Mouse (Mus musculus) thymus, adult 2 months (tissue): ENCODE measurements around the gene Hps6. TPM values are rescaled to one million over a fixed set of nuclear protein-coding genes. Genes with fewer than 3 reads are reported as not detected.

Experiments used
- DNase-seq: peaks from one replicate; pipeline ENCODE4 v3.0.0; 2021
- H3K27ac ChIP-seq: fragments of 200-500 bp; 2 replicates; pipeline ENCODE4 v1.5.1; 2012; ENCODE audit warnings: low read length, control low read depth; ENCODE audit not compliant: control insufficient read depth, insufficient read depth
- H3K27me3 ChIP-seq: fragments of 200-500 bp; 2 replicates; pipeline ENCODE4 v1.6.1; 2012; ENCODE audit warnings: mild to moderate bottlenecking, low read length, moderate library complexity, mixed read lengths; ENCODE audit not compliant: control insufficient read depth, insufficient read depth
- H3K36me3 ChIP-seq: fragments of 200-500 bp; 2 replicates; pipeline ENCODE4 v1.6.1; 2012; ENCODE audit warnings: mild to moderate bottlenecking, low read length, moderate library complexity; ENCODE audit not compliant: control insufficient read depth, insufficient read depth
- H3K4me1 ChIP-seq: fragments of 200-500 bp; replicated peaks from 2 replicates; pipeline ENCODE4 v1.6.1; 2012; ENCODE audit warnings: low read length; ENCODE audit not compliant: control insufficient read depth, insufficient read depth
- H3K4me3 ChIP-seq: fragments of 200-500 bp; 2 replicates; pipeline ENCODE4 v1.5.1; 2012; ENCODE audit warnings: mild to moderate bottlenecking, low read length, control low read depth, moderate library complexity; ENCODE audit not compliant: control insufficient read depth, insufficient read depth
- CTCF ChIP-seq: fragments of 200-500 bp; IDR thresholded peaks from 2 replicates; pipeline ENCODE4 v1.5.1; 2012; ENCODE audit warnings: mild to moderate bottlenecking, control low read depth, low read length, moderate library complexity, borderline replicate concordance; ENCODE audit not compliant: control insufficient read depth, poor library complexity, insufficient read depth; ENCODE audit errors: extremely low read depth
- POLR2A ChIP-seq: fragments of 200-500 bp; IDR thresholded peaks from 2 replicates; pipeline ENCODE4 v1.6.1; 2012; ENCODE audit warnings: mild to moderate bottlenecking, low read length, control low read depth, moderate library complexity; ENCODE audit not compliant: control insufficient read depth, poor library complexity, insufficient read depth; ENCODE audit errors: extremely low read depth
- WGBS: fragments of 180-500 bp; shearing (Covaris S2); methylation state at CpG from one replicate; pipeline ENCODE4 v1.1.7; 2018; 5-methylcytosine and 5-hydroxymethylcytosine counted together
- polyA plus RNA-seq: library from polyadenylated mRNA; depleted of rRNA; stranded (reverse); fragments of >200 nt; gene quantifications from 2 replicates; pipeline ENCODE4 v1.2.3, GENCODE M21; 2012

The Hps6 gene
- polyA plus RNA-seq, 1 experiment = 9.4 TPM

DNA sequence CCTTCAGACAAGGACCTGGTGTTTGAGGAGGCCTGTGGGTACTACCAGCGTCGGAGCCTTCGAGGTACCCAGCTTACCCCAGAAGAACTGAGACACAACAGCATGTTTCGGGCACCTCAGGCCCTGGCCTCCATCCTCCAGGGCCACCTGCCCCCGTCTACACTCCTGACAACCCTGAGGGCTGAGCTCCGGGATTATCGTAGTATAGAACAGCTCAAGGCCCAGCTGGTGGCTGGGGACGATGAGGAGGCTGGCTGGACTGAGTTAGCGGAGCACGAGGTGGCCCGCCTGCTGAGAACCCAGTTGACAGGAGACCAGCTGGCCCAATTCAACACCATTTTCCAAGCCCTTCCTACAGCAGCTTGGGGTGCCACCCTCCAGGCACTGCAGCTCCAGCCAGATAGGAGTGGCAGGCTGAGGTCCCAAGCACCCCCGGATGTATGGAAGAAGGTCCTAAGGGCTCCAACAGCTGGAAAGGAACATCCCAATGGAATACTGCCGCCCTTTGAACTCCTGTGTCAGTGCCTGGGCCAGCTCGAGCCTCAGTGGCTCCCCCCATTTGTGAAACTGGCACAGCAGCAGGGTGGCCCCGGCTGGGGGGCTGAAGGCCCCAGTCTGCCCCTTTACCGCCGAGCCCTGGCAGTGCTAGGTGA lies 1.6 kb downstream of the Hps6 start:
- H3K27me3 ChIP-seq = no peaks in the 10 kb centered on the region
- peaks cover 18% of the 10 kb centered on the region for H3K4me1 ChIP-seq
- WGBS = 98% methylated on average over 17 of the region's 17 CpGs
- TF ChIP-seq CTCF (no peak), POLR2A (no peak)
- H3K36me3 ChIP-seq = no peaks in the 10 kb centered on the region
- no peak overlapping the region for H3K27ac ChIP-seq
- no peak for DNase-seq
- no peak overlapping the region for H3K4me3 ChIP-seq

DNA sequence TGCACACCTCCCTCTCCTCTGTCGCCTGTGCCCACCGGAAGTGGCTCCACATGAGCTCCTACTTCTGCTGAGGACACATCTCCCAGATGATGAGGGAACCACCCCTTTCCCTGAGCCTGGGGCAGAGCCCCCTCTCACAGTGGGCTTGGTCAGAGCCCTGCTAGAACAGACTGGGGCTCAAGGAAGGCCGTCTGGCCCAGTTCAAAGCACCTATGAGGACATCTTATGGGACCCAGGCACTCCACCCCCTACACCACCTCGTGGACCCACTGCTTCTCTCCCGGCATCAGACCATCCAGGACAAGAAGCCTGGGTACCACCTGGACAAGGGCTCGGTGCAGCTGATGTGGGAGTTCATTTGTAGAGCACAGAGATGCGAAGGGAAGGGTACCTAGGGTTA lies 2.4 kb downstream of the Hps6 start:
- H3K36me3 ChIP-seq = no peaks in the 10 kb centered on the region
- H3K4me1 ChIP-seq = peaks cover 18% of the 10 kb centered on the region
- WGBS = 94% methylated on average over 7 of the region's 7 CpGs
- no peak overlapping the region for H3K4me3 ChIP-seq
- H3K27me3 ChIP-seq = no peaks in the 10 kb centered on the region
- no peak overlapping the region for H3K27ac ChIP-seq
- DNase-seq = no peak
- no peak for TF ChIP-seq POLR2A
- TF ChIP-seq CTCF = no peak

DNA sequence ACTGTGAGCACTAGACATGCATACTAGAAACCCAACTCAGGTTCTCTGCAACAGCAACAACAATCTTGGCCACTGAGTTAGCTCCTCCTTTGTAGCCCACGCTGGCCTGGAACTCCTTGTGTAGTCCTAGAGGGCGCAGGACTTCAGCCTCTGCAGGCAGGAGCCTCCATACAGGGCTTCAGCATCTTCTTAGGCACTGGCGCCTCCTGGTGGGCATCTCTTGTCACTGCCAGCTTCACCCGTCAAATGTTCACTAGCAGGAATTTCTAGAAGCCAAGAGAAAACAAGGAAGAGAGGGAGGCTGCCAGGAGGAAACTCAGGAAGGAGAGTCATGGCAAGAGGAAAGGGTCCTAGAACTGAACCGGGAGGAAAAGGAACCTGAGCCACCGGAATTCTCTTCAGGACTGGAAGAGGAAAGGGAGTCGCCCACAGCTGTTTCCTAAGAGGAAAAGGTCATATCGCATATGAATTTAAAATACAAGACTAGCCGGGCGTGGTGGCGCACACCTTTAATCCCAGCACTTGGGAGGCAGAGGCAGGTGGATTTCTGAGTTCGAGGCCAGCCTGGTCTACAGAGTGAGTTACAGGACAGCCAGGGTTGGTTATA lies 11.4 kb downstream of the Hps6 start:
- no peak for TF ChIP-seq POLR2A
- peak; percentile 86 for TF ChIP-seq CTCF
- peak; percentile 82 for DNase-seq
- 8% methylated on average over 12 of the region's 12 CpGs for WGBS
- Histone ChIP-seq H3K4me1 (no peaks in the 10 kb centered on the region), H3K36me3 (no peaks in the 10 kb centered on the region), H3K27ac (no peak overlapping the region), H3K27me3 (no peaks in the 10 kb centered on the region), H3K4me3 (no peak overlapping the region)

DNA sequence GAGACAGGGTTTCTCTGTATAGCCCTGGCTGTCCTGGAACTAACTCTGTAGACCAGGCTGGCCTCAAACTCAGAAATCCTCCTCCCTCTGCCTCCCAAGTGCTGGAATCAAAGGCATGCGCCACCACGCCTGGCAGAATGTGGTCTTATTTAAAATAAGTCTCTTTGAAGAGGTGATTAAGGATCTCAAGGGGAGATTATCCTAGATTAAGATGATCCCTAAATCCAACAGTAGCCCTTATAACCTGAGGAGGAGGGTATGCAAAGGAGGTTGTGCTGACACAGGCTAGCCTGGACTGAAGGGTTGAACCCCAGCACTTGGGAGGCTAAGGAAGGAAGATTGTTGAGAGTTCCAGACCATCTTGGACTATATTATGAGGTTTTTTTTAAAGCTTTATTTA lies 12.7 kb downstream of the Hps6 start:
- 90% methylated on average over 2 of the region's 2 CpGs for WGBS
- no peak overlapping the region for H3K27ac ChIP-seq
- TF ChIP-seq POLR2A (no peak), CTCF (no peak)
- no peak for DNase-seq
- no peak overlapping the region for H3K4me3 ChIP-seq
- H3K27me3 ChIP-seq = no peaks in the 10 kb centered on the region
- H3K36me3 ChIP-seq = no peaks in the 10 kb centered on the region
- H3K4me1 ChIP-seq = no peaks in the 10 kb centered on the region

DNA sequence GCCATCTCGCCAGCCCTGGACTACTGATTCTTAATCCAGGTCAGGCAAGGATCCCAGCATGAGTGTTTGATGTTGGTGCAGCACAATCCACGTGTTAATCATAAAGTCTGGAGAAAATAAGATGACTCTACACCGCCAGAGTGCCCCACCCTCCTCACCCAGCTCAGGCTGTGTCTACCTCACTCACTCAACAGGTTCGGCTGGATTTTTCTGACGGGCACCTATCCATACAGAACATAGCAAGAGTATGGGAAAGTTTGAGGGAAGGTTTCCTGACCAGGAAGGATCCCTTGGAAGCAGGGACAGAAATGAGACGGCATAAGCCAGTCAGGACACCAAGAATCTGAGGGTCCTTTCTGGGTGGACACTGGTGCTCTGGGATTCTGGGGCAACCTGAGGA lies 21.7 kb downstream of the Hps6 start:
- Histone ChIP-seq H3K27ac (no peak overlapping the region), H3K4me3 (no peak overlapping the region), H3K4me1 (no peaks in the 10 kb centered on the region), H3K36me3 (no peaks in the 10 kb centered on the region), H3K27me3 (no peaks in the 10 kb centered on the region)
- no peak for DNase-seq
- 91% methylated on average over 6 of the region's 6 CpGs for WGBS
- TF ChIP-seq POLR2A = no peak
- TF ChIP-seq CTCF = no peak

DNA sequence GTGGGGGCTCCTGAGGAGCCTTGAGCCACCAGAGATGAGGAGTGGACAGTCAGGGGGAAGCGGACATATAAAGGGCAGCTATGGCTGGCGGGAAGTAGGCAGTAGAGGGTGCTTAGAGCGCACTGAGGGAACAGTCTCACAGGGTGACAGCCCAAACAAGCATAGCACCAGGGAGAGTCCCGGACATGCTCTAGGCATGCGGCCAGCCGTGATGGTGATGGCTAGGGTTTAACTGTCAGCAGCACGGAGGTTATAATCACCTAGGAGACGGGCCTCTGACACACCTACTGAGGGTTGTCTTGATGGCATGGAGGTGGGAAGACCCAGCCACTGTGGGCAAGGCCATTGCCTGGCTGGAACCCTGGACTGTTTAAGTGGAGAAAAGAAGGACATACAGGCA lies 23.3 kb downstream of the Hps6 start:
- H3K4me1 ChIP-seq = no peaks in the 10 kb centered on the region
- no peak overlapping the region for H3K4me3 ChIP-seq
- TF ChIP-seq CTCF (no peak), POLR2A (no peak)
- H3K27ac ChIP-seq = no peak overlapping the region
- no peak for DNase-seq
- H3K27me3 ChIP-seq = no peaks in the 10 kb centered on the region
- 48% methylated on average over 8 of the region's 8 CpGs for WGBS
- no peaks in the 10 kb centered on the region for H3K36me3 ChIP-seq
